Mouse (Mus musculus): ENCODE results near the gene Car5a.

DNA sequence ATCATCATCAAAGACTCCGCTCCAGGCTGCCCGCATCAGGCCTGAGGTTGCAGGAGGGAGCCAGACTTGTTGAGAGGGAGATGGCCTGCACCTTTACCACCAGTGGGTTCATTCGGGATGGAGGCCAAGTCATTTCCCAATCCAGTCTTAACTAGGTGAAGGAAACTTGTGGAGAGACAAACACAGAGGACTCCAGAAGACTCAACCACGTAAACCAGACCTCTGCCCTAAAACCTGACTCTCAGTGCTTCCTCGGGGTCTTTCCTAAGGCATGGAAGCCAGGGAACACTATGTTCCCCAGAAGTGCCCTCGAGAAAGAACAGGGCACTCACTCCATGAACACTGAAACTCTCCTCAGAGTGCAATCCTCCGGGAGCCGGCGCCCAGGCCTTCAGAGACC is 39.7 kb downstream of the Car5a start:
- TF ChIP-seq ZC3H11A (IDR thresholded peaks at IDR 0.05; ENCODE audit: borderline replicate concordance, low read depth, low read length) (no peak), CHD2 (IDR thresholded peaks at IDR 0.05; ENCODE audit: low read depth, low read length) (no peak), ZNF384 (IDR thresholded peaks at IDR 0.05; ENCODE audit: low read depth, low read length) (no peak)
